Mouse (Mus musculus) erythroblast, adult 5-6 weeks (primary cell): Measurements from ENCODE around the gene Mpi. TPM values are rescaled to one million over a fixed set of nuclear protein-coding genes. Genes with fewer than 3 reads are reported as not detected.
A peak's percentile ranks its signal among the peaks of the same experiment; 100 is the strongest.

ENCODE experiments used
- ATAC-seq: replicated peaks from 2 replicates; pipeline ENCODE4 v1.8.0; 2016; ENCODE audit warnings: moderate number of reproducible peaks, mild to moderate bottlenecking, moderate TSS enrichment, inconsistent platforms; ENCODE audit not compliant: poor library complexity, low FRiP score, severe bottlenecking
- total RNA-seq, 2 experiments: library from RNA; stranded (forward) in 1 of 2; stranded (reverse) in 1 of 2; fragments of 150-400 nt in 1 of 2; fragments of 200-764, 138-1000 nt in 1 of 2; gene quantifications; 2 replicates each; pipeline versions ENCODE4 v1.2.3 to v1.2.4; 2015 to 2017; ENCODE audit warnings: low replicate concordance in 2 of 2

The Mpi gene
- total RNA-seq, 2 experiments from 2014 or later: 2.8 to 12.9 TPM

- ATAC-seq: no peak
Measured at GRCm38 (mm10) chr9:57531946-57532345, 20.6 kb downstream of the Mpi start.

- no peak for ATAC-seq
Measured at GRCm38 (mm10) chr9:57526435-57526834, 26.1 kb downstream of the Mpi start.

GRCm38 (mm10) chr9:57525516-57525915 lies 27.0 kb downstream of the Mpi start:
- no peak for ATAC-seq

- ATAC-seq: no peak
Measured at GRCm38 (mm10) chr9:57524439-57524838, 28.1 kb downstream of the Mpi start.

GRCm38 (mm10) chr9:57523754-57524153 lies 28.8 kb downstream of the Mpi start:
- ATAC-seq: 0 out of 2 replicates have a peak, but pooled peaks have one; percentile 46

- no peak for ATAC-seq
Measured at GRCm38 (mm10) chr9:57522861-57523246, 29.7 kb downstream of the Mpi start.

- no peak for ATAC-seq
Measured at GRCm38 (mm10) chr9:57522114-57522860, 30.3 kb downstream of the Mpi start.

GRCm38 (mm10) chr9:57521056-57521911 lies 31.3 kb downstream of the Mpi start, which contains the start of gene Cox5a:
Gene Cox5a, plus strand, starts transcription at chr9:57521274.
- peak; percentile 91 for ATAC-seq

- peak; percentile 9; the same call in 1 of the 2 replicates for ATAC-seq
Measured at GRCm38 (mm10) chr9:57520375-57521055, 32.0 kb downstream of the Mpi start.

GRCm38 (mm10) chr9:57517113-57517512 lies 35.5 kb downstream of the Mpi start:
- ATAC-seq: peak; percentile 49; the same call in 1 of the 2 replicates

- ATAC-seq: no peak
Measured at GRCm38 (mm10) chr9:57510577-57510976, 42.0 kb downstream of the Mpi start.

- ATAC-seq: peak; percentile 94
Measured at GRCm38 (mm10) chr9:57505700-57506099, 46.9 kb downstream of the Mpi start.

GRCm38 (mm10) chr9:57504891-57505290 lies 47.7 kb downstream of the Mpi start:
- no peak for ATAC-seq

GRCm38 (mm10) chr9:57504381-57504700 lies 48.2 kb downstream of the Mpi start:
- ATAC-seq: peak; percentile 38; the same call in 1 of the 2 replicates

GRCm38 (mm10) chr9:57503622-57504380 lies 48.8 kb downstream of the Mpi start, which contains the start of gene Rpp25:
Gene Rpp25, plus strand, starts transcription at chr9:57504026.
- no peak for ATAC-seq

- no peak for ATAC-seq
Measured at GRCm38 (mm10) chr9:57502911-57503621, 49.5 kb downstream of the Mpi start.

- ATAC-seq: no peak
Measured at GRCm38 (mm10) chr9:57501861-57502260, 50.7 kb downstream of the Mpi start.

GRCm38 (mm10) chr9:57501452-57501851 lies 51.1 kb downstream of the Mpi start:
- no peak for ATAC-seq

- no peak for ATAC-seq
Measured at GRCm38 (mm10) chr9:57498536-57498935, 54.0 kb downstream of the Mpi start.
